Mouse (Mus musculus) WW6 (cell line): ENCODE results near the gene Ankrd13b.

Experiments used
- DNase-seq: peaks from one replicate; pipeline ENCODE4 v3.0.0-alpha.2; 2013; ENCODE audit warnings: low read depth, low spot score

Gene Ankrd13b

GRCm38 (mm10) chr11:77492311-77492871 is 2.9 kb upstream of the Ankrd13b start:
- DNase-seq, result no peak

GRCm38 (mm10) chr11:77491502-77492291 is 2.2 kb upstream of the Ankrd13b start:
- no peak for DNase-seq

GRCm38 (mm10) chr11:77491123-77491501 is 1.6 kb upstream of the Ankrd13b start:
- DNase-seq, result peak; percentile 96

- no peak for DNase-seq
Observed at GRCm38 (mm10) chr11:77490451-77490850, 973 bp upstream of the Ankrd13b start.

- DNase-seq, result no peak
Observed at GRCm38 (mm10) chr11:77488771-77489581, 502 bp downstream of the Ankrd13b start.

- DNase-seq, result no peak
Observed at GRCm38 (mm10) chr11:77486798-77487197, 2.7 kb downstream of the Ankrd13b start.

GRCm38 (mm10) chr11:77485229-77485628 is 4.2 kb downstream of the Ankrd13b start:
- no peak for DNase-seq

- DNase-seq, result no peak
Observed at GRCm38 (mm10) chr11:77483510-77484255, 5.8 kb downstream of the Ankrd13b start.

- no peak for DNase-seq
Observed at GRCm38 (mm10) chr11:77483043-77483442, 6.4 kb downstream of the Ankrd13b start.

GRCm38 (mm10) chr11:77476895-77477294 is 12.6 kb downstream of the Ankrd13b start:
- DNase-seq, result no peak

GRCm38 (mm10) chr11:77476216-77476615 is 13.3 kb downstream of the Ankrd13b start:
- no peak for DNase-seq

GRCm38 (mm10) chr11:77472775-77473174 is 16.7 kb downstream of the Ankrd13b start:
- no peak for DNase-seq

GRCm38 (mm10) chr11:77471407-77471806 is 18.1 kb downstream of the Ankrd13b start:
- no peak for DNase-seq

GRCm38 (mm10) chr11:77468397-77468796 is 21.1 kb downstream of the Ankrd13b start:
- DNase-seq, result no peak

GRCm38 (mm10) chr11:77467784-77468183 is 21.7 kb downstream of the Ankrd13b start:
- peak; percentile 80 for DNase-seq

- peak; percentile 79 for DNase-seq
Observed at GRCm38 (mm10) chr11:77467157-77467556, 22.3 kb downstream of the Ankrd13b start.

GRCm38 (mm10) chr11:77466544-77466943 is 22.9 kb downstream of the Ankrd13b start:
- no peak for DNase-seq

GRCm38 (mm10) chr11:77465111-77465510 is 24.4 kb downstream of the Ankrd13b start:
- no peak for DNase-seq

- DNase-seq, result no peak
Observed at GRCm38 (mm10) chr11:77464684-77465083, 24.8 kb downstream of the Ankrd13b start.

GRCm38 (mm10) chr11:77463786-77464185 is 25.7 kb downstream of the Ankrd13b start:
- DNase-seq, result no peak

- no peak for DNase-seq
Observed at GRCm38 (mm10) chr11:77463101-77463445, 26.4 kb downstream of the Ankrd13b start.
